8 mouse cellular contexts compared by ENCODE assay signal in genomic region chr15:77365700-77366570, GRCm38 (mm10). TPM values are rescaled to one million over a fixed set of nuclear protein-coding genes. Genes with fewer than 3 reads are reported as not detected.
DNase-seq lines count a peak whose midpoint lies in the region; ATAC-seq lines count a peak whose summit lies in the region.

No protein-coding gene starts in this region.

- H3K36me3 ChIP-seq in heart, embryonic 13.5 days: no peaks in the 10 kb centered on the region
- H3K36me3 ChIP-seq in liver, embryonic 12.5 days: no peaks in the 10 kb centered on the region

- 43% methylated on average over 9 of the region's 9 CpGs for WGBS in heart, embryonic 13.5 days
- WGBS in liver, embryonic 12.5 days (ENCODE audit: insufficient replicate concordance): 50% methylated on average over 9 of the region's 9 CpGs

- H3K4me1 ChIP-seq in heart, embryonic 13.5 days: peaks cover 45% of the 10 kb centered on the region
- H3K4me1 ChIP-seq in liver, embryonic 12.5 days: peaks cover 9% of the 10 kb centered on the region; the same call in 1 of the 2 replicates

- peak; percentile 62 for DNase-seq in cerebellum, adult 9-10 months
- no peak for DNase-seq in cerebellum, postnatal 10 days
- peak; percentile 85 for DNase-seq in adipocyte (ENCODE audit: low spot score)
- no peak for DNase-seq in spleen, postnatal 4 days (ENCODE audit: low spot score in 2 of 2)
- no peak for DNase-seq in yolk sac, embryonic 10.5 days (ENCODE audit: low spot score)
- no peak for DNase-seq in ovary, postnatal 36 days (ENCODE audit: low spot score)

- H3K4me3 ChIP-seq in heart, embryonic 13.5 days: no peak overlapping the region
- no peak overlapping the region for H3K4me3 ChIP-seq in liver, embryonic 12.5 days

- peak overlapping the region; percentile 95 for H3K27ac ChIP-seq in heart, embryonic 13.5 days (replicated peaks)
- 0 out of 2 replicates have a peak overlapping the region, but pooled peaks have one; percentile 62 for H3K27ac ChIP-seq in liver, embryonic 12.5 days

- H3K9ac ChIP-seq in heart, embryonic 13.5 days: peak overlapping the region; percentile 79
- no peak overlapping the region for H3K9ac ChIP-seq in liver, embryonic 12.5 days

- H3K4me2 ChIP-seq in heart, embryonic 13.5 days: peak overlapping the region; percentile 83
- H3K4me2 ChIP-seq in liver, embryonic 12.5 days: no peak overlapping the region

- H3K27me3 ChIP-seq in heart, embryonic 13.5 days (replicated peaks): no peaks in the 10 kb centered on the region
- peaks cover 22% of the 10 kb centered on the region for H3K27me3 ChIP-seq in liver, embryonic 12.5 days (replicated peaks)

- no peak for ATAC-seq in heart, embryonic 13.5 days (ENCODE audit: extremely low read depth, insufficient number of reproducible peaks, low FRiP score, low TSS enrichment)
- ATAC-seq in liver, embryonic 12.5 days: no peak

- no peaks in the 10 kb centered on the region for H3K9me3 ChIP-seq in heart, embryonic 13.5 days
- H3K9me3 ChIP-seq in liver, embryonic 12.5 days (replicated peaks): no peaks in the 10 kb centered on the region

RNA-seq across cellular contexts. Expression of gene Apol7a, which starts 33.0 kb away (rescaled TPM):
- polyA plus RNA-seq in heart, embryonic 13.5 days (2015; fragmentation: Nextera tagmentation; extraction: Ambion mirVana): 0.15 and 0.33 TPM in 2 replicates
- 0.10 and 0.11 TPM in 2 replicates for polyA plus RNA-seq in liver, embryonic 12.5 days (2016; fragmentation: Nextera tagmentation; extraction: Ambion mirVana)

RNA-seq across cellular contexts. Expression of gene Apol9a, which starts 45.0 kb away (rescaled TPM):
- 0.60 and 0.96 TPM in 2 replicates for polyA plus RNA-seq in heart, embryonic 13.5 days (2015; fragmentation: Nextera tagmentation; extraction: Ambion mirVana)
- not detected in 2 replicates for polyA plus RNA-seq in liver, embryonic 12.5 days (2016; fragmentation: Nextera tagmentation; extraction: Ambion mirVana)

RNA-seq across cellular contexts. Expression of gene Rbfox2, which starts 59.1 kb away (rescaled TPM):
- polyA plus RNA-seq in heart, embryonic 13.5 days (2015; fragmentation: Nextera tagmentation; extraction: Ambion mirVana): 64.8 and 69.1 TPM in 2 replicates
- 13.0 and 13.1 TPM in 2 replicates for polyA plus RNA-seq in liver, embryonic 12.5 days (2016; fragmentation: Nextera tagmentation; extraction: Ambion mirVana)

Comparison
In these comparisons a context has a peak if more than half of its experiments do, and no peak if none do; other contexts are left out.
1. DNase-seq: peak in cerebellum, adult 9-10 months (single experiment) and adipocyte (single experiment); none in cerebellum, postnatal 10 days (0 of 2), spleen, postnatal 4 days (0 of 2), yolk sac, embryonic 10.5 days (single experiment) and ovary, postnatal 36 days (single experiment).